Mouse (Mus musculus) adrenal gland, postnatal 36 days (tissue): Measurements from ENCODE around the gene Zfp839. TPM values are rescaled to one million over a fixed set of nuclear protein-coding genes. Genes with fewer than 3 reads are reported as not detected.
A peak's percentile ranks its signal among the peaks of the same experiment; 100 is the strongest.

Experiments used
- DNase-seq, 2 experiments: peaks; one replicate each; pipeline ENCODE4 v3.0.0; 2021; ENCODE audit warnings: mixed read lengths in 1 of 2
- total RNA-seq, 2 experiments: library from RNA; stranded (reverse); gene quantifications; 2 replicates each; pipeline ENCODE4 v1.2.3; 2021

Gene Zfp839
- total RNA-seq, 2 experiments from 2014 or later = 10.9 to 12.2 TPM

- peak in 1 of 2 experiments; percentile 25 for DNase-seq
Measured at GRCm38 (mm10) chr12:110875351-110875750, 25.3 kb downstream of the Zfp839 start.

DNA sequence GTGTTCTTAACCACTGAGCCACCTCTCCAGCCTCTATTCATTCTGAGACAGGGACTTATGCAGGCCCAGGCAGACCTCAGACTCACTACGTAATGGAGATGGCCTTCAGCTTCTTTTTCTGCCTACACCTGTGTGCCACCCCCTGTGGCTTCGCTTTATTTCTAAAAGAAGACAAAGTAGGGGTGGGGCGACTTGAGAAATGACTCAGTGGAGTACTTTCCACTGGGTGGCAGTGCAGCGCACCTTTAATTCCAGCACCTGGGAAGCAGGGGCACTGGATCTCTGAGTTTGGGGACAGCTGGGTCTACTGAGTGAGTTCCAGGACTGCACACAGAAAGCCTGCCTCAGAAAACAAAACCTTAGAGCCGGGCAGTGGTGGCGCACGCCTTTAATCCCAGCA, 32.2 kb downstream of the Zfp839 start:
- peak in 1 of 2 experiments; percentile 13 for DNase-seq

DNA sequence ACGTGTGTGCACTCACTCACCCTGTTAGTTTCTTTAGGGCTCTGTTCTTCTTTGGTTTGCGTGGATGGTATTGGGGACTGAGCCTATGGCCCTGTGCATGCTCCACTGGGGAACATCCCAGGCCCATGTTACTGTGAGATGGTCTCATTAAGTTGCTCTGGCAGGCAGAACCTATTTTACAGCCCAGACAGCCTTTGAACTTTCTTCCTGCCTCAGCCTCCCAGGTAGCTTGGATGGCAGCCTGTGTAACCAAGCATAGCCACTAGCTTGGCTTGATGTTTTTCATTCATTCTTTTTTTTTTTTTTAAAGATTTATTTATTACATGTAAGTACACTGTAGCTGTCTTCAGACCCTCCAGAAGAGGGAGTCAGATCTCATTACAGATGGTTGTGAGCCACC, 35.2 kb downstream of the Zfp839 start:
- no peak for DNase-seq

DNA sequence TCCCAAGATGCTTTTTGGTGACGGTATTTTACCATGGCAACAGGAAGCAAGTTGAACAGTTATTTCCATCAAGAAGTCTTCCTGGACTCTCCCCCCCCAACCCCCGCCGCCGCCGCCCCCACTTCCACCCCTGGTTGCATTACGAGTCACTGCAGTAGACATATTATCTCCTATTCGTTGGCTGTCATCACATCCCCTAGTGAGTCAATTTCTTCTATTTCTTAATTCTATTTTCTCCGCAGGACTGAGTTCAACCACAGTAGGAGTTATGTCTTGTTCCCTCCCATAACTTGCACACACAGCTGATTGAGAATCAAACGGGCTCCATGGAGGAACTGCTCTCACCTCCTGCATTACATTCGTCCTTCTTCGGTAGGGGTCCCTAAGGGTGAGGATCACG, 38.1 kb downstream of the Zfp839 start:
- DNase-seq = no peak

DNA sequence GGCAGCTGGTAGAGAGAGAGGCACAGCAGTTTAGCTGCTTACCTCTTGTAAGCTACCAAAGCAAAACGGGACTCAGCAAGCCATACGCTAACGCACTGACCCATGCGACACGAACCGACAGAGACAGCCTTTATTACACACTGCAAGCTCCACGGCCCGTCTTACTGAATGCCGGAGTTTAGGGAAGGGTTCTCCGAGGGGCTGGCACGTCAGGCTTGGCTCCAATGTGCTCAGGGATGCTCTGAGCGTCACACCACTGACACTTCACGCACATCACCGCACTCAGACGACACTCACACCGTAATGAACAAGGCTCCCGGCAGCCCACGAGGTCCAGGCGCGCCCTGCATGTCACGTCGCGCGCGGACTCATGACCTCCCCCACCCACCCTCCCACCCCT, 38.6 kb downstream of the Zfp839 start:
- DNase-seq = no peak

DNA sequence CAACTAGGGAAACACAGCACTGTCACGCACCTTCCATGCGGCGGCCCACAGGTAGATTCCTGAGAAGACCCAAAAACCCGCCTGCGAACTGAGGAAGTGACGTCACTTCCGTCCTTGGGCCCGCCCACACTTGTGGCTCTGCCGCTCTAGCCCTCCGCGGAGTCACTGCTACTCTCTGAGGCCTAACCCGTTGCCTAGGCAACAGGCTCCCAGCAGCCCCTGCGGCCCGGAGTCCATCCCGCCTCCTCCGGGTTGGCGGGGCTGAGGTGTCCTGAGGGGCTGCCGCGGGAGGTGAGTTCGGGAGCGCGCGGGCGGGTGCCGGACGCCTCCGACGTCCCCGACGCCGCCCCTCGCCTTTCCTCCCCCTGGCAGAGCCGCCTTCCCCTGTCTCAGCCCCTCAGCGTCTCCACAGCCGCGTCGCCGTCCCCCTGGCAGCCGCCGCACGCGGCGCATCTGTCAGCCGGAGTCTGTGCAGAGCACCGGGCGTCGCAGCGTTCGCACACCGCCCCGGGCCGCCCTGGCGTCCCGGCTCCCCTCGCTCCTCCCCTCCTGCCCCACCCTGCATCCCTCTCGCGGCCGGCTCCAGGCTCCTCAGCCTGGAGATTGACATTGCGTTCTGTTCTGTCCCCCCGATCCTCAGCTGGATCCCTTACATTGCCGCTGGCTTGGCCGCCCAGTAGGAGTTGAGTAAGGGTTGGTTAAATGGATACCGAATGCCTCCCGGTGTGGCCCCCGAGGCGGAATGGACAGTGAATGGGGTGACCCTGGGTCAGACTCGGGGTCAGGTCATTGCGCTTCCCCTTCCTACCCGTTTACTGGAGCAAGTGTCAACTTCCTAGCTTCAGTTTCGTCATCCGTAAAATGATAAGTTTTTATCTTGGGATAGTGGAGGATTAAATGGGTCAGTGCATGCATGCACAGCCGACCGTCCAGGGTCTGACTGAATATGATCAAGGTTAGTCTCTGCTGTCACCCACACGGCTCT, 39.3 kb downstream of the Zfp839 start, which contains the start of the genes Cinp and Tecpr2:
Cinp (minus strand) TSS at position 110 of the 985 bp plus-strand sequence.
Tecpr2 (plus strand) TSS at position 229 of the 985 bp plus-strand sequence.
- peak; percentile 98 to 99 for DNase-seq

DNA sequence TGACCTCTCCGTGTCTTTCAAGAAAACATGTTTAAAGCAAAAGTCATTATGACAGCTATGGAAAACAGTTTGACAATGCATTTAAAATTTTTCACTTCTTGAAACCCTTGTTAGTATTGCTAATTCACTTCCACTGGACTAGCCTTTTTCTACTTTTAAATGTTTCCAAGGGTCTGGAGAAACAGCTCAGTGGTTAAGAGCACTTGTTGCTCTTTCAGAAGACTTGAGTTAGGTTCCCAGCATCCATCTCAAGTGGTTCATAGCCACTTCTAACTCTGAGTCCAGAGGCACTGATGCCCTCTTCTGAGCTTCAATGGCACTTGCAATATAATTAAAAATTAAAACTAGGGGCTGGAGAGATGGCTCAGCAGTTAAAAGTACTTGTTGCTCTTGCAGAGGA, 41.8 kb downstream of the Zfp839 start:
- no peak for DNase-seq

GRCm38 (mm10) chr12:110902106-110902505, 52.1 kb downstream of the Zfp839 start:
- DNase-seq = no peak

- DNase-seq = peak in 1 of 2 experiments; percentile 52
Measured at GRCm38 (mm10) chr12:110903536-110903935, 53.5 kb downstream of the Zfp839 start.

GRCm38 (mm10) chr12:110907845-110908244, 57.8 kb downstream of the Zfp839 start:
- no peak for DNase-seq

DNA sequence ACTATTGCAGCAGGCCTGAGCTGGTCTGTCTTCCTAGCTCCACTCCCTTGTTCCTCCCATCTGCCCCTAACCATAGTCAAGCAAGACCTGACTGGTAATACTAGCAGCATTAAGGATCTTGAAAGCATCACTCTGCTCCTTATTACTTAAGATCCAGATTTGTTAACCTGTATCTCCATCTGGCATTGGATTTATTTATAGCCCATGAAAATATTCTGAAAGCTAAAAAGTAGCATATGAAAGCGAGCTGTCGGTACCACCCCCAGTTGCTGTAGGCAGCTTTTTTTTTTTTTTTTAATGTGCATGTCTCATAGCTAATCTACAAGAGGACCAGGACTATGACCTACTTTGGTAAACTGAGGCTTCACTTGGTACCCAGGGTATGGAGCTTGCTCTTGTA, 59.9 kb downstream of the Zfp839 start:
- DNase-seq = no peak

GRCm38 (mm10) chr12:110915761-110916160, 65.7 kb downstream of the Zfp839 start:
- DNase-seq = peak; percentile 66 to 73

Other genes with a start within 250 kb of the Zfp839 start
- gene Dync1h1, start 248.8 kb upstream of the Zfp839 start, total RNA-seq = 100 to 1,000 TPM; 148 to 179 TPM
- not detected for gene 1700001K19Rik, start 167.6 kb upstream of the Zfp839 start, total RNA-seq
- 100 to 1,000 TPM; 501 to 911 TPM for gene Hsp90aa1, start 147.5 kb upstream of the Zfp839 start, total RNA-seq
- gene Wdr20, start 112.3 kb upstream of the Zfp839 start, total RNA-seq = 10 to 100 TPM; 44.1 to 45.3 TPM
- 1 to 10 TPM; 1.2 to 1.6 TPM for gene Mok, start 9.3 kb upstream of the Zfp839 start, total RNA-seq
- gene Cinp, start 38.9 kb downstream of the Zfp839 start, total RNA-seq = 10 to 100 TPM; 41.2 to 42.2 TPM
- 10 to 100 TPM in 1 of 2 experiments, 1 to 10 TPM in 1; 9.6 to 10.3 TPM for gene Tecpr2, start 39.0 kb downstream of the Zfp839 start, total RNA-seq
- 10 to 100 TPM; 25.6 to 39.4 TPM for gene Ankrd9, start 128.8 kb downstream of the Zfp839 start, total RNA-seq
- 10 to 100 TPM; 44.1 to 67.8 TPM for gene Rcor1, start 189.1 kb downstream of the Zfp839 start, total RNA-seq